Mouse (Mus musculus): ENCODE data around the gene Shroom3. TPM values are rescaled to one million over a fixed set of nuclear protein-coding genes. Genes with fewer than 3 reads are reported as not detected.

Shroom3 gene
- total RNA-seq, 4 experiments from 2014 or later: 3.4 to 5.6 (median 3.6) TPM

DNA sequence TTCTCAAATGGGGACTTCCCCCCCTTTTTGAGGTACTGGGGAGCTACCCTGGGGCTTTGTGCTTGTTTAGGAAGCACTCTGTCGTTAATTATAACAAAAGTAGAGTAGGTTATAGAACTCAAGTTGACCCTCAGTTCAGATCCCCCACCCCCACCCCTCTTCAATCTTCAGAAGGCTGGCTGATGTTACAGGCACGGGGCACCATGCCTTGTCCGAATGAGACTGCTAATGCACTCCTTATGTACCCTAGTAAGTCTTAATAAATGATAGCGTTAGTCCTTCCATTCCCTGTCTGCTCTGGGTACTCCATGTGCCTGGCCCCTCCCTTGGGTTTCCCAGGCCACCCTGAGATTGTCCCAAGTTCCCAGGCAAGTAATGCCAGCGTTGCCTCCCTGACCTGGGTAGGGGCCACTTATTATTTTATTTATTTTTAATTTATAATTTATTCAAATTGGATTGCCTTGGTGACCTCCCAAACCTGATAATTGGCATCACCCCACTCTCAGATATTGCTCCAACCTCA is 315.3 kb downstream of the Shroom3 start:
- DNase-seq (ENCODE audit: low spot score in 2 of 2): no peak

DNA sequence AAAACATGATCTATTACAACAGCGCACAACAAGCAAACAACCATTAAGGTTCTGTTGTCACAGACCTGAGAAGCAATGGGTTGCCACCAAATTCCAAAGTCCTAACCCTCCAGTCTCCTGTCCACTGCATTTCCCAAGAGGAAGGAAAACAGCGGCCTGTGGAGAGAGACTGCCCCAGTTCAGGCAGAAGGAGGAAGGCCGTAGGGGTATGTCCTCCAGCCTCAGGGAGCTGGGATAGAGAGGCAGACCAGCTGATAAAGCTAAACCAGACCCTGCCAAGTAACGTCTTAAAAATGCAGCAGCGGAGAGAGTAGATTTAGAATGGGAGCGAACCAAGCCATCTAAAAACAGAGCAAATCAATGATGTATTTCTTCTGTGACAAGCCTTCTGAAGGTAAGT is 316.8 kb downstream of the Shroom3 start:
- DNase-seq (ENCODE audit: low spot score in 2 of 2): no peak

DNA sequence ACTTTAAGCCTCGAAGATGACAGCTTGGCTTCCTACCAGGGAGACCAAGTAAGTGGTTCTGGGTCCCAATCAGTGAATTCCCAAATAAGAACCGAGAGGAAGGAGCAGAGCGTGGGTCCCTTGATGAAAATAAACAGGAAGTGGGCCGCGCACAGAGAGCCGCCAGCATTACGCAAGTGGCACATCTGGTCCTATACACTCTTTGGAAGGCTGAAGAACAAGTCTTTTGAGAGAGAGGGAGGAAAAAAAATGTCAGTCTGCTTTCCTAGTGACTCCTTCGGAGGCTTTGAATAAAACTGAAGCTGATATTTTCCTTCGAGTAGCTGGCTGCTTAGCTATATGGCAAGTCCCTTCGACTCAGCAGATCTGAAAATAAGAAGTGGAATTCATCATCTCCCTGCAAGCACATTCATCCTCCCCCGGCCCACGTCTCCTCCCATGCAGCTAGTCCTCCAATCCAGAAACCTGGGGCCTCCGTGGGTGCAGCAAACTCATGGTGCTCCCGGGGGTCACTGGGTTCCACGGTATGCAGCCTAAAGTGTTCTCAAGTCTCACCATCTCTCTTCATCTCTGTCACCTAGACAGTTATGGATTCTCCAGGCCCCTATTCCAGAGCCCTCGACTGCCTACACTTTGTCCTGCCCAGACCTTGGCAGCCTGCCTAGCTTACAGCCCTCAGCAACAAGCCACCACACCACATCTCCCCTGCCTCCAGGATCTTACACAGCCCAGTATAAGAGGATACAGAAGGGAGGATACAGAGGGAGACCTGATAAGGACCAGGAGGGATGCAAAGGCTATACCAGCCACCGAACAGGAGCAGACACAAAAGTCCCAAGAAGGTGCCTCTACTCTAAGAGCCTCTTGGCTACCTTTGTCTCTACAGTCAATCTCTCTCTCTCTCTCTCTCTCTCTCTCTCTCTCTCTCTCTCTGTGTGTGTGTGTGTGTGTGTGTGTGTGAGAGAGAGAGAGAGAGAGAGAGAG is 317.8 kb downstream of the Shroom3 start:
- peak; percentile 39 to 82 for DNase-seq (ENCODE audit: low spot score in 2 of 2)

DNA sequence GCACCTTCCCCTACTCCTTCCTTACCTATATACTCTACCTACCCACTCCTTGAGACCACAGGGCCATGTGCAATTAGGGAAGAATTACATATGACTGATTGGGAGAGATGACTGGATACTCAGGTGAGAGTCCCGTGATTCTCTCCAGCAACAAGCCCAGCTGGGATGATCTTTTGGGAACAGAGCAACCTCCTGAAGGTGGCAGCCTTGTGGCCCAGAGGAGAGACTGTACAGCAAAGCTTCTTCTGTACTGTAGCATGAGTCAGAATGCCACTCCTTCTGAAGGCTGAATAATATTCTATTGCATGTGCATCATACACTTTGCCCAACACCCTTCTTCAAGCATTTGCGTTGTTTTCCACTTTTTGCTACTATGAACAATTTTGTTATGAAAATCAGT is 319.4 kb downstream of the Shroom3 start:
- DNase-seq (ENCODE audit: low spot score in 2 of 2): no peak

DNA sequence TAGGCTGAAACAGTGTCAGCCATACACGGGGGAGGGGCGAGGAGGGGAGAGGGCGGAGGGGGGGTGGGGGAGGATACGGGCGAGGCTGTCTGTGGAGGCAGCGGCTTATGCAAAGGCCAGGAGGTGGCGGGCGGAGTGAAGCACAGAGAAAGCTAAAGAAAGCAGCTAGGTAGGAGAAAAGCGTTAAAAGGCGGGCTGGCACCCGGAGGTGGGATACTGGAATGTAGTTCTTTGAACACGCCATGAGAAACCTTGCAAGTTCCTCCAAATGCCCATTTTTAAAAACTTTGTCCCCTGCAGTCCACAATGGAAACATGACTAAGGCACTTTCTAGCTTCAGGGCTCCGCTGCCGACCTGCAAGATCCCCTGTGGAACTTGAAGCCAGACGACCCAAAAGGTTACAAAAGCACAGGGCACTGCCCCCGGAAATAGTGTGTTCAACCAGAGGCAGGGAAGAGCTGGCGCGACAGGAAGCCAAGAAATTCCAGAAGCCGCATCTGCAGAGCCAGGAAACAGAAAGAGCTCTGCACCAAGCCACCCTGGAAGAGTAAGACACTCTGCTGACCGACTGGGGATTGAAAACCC is 322.1 kb downstream of the Shroom3 start:
- DNase-seq (ENCODE audit: low spot score in 2 of 2): peak; percentile 19 to 72

DNA sequence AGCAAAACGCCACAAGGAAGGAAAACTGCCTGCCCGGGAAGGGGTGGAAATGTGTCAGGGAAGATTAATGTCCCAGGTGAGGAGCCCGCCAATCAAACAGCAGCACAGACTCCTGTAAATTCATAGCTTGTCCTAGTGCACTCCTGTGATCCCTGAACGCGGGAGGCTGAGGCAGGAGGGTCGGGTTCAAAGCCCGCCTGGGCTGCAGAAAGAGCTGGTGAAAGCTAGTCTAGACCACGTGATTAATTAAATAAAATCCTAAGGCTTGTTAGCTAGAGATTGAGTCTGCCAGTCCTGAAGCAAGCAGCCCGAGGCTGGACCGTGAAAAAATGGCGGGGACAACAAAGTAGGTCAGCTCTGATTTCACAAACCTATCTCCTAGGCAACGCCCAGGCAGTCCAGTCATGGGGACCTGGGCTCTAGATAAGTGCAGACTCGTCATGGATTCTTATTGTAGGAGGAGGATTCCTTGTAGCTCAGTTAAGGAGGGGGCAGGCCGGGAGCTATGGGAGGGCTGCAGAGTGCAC is 322.6 kb downstream of the Shroom3 start:
- peak in 1 of 2 experiments; percentile 64 for DNase-seq (ENCODE audit: low spot score in 2 of 2)

DNA sequence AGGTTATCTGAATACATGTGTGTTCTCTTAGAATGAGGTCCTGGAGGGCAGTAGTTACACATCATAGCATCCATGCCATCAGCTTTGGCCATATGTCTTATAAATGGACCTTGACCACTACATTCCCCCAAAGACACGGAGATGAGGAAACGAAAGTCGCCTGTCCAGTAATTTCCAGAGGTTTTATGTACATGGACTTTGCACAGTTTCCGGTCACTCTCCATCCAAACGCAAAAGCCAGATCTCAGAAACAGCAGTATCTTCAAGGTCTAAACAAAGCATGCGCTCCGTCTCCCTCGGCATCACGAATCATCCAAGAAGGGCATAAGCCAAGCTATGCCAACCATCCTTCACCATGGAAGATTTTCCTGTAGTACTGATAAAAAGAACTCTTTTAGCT is 325.0 kb downstream of the Shroom3 start:
- no peak for DNase-seq (ENCODE audit: low spot score in 2 of 2)

Small RNA genes lying within 50 kb of the gene (microRNA-seq; reads per million reads assigned to microRNA genes)
- 0 to 0.21 reads per million in 2 experiments for gene Mir1961

Other genes with a start within 250 kb of the Shroom3 start
- 10 to 100 TPM; 26.6 to 32.0 (median 28.6) TPM for gene Nup54, start 248.2 kb upstream of the Shroom3 start, total RNA-seq (2022)
- 100 to 1,000 TPM in 3 of 4 experiments, 10 to 100 TPM in 1; 97.5 to 104 (median 102) TPM for gene Scarb2, start 176.6 kb upstream of the Shroom3 start, total RNA-seq (2022)
- gene Fam47e, start 128.4 kb upstream of the Shroom3 start, total RNA-seq (2022): 1 to 10 TPM in 1 of 4 experiments, under 1 TPM in 2, not detected in 1; 0.63 to 1.0 (median 0.68) TPM
- gene Stbd1, start 80.4 kb upstream of the Shroom3 start, total RNA-seq (2022): 1 to 10 TPM in 2 of 4 experiments, under 1 TPM in 2; 0.78 to 1.3 (median 1.0) TPM
- under 1 TPM; 0.19 to 0.65 (median 0.35) TPM for gene Ccdc158, start 8.2 kb upstream of the Shroom3 start, total RNA-seq (2022)

Data from left cerebral cortex, adult 8-10 months (tissue).